Mouse (Mus musculus): ENCODE data around the gene Slc22a27.
"Not testable (repeated sequence)": the region's sequence is repeated elsewhere in the genome, so short reads cannot be mapped to it uniquely, and the experiment has no call there.

The Slc22a27 gene

DNA sequence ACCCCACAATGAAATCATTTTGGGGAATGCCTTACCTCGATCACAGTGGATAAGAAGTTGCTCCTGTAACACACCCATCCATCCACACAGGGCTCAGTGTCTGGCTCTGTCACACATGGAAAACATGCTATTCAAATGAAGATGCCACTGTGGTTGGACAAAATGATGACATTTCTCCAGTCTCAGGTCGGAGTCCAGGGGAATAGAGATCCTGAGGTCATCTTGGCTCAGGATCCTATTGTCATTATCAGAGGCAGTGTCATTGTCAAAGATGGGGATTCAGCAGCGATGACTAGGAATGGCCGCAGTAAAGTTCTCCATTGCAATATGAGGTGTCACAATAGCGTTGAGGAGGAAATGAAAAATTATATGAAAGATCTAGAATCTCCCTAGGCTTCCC is at the start of gene Slc22a27:
TSS of gene Slc22a27 (minus strand) at position 101 of the 400 bp plus-strand sequence.
- not testable (repeated sequence) for DNase-seq (ENCODE audit: low spot score)

DNA sequence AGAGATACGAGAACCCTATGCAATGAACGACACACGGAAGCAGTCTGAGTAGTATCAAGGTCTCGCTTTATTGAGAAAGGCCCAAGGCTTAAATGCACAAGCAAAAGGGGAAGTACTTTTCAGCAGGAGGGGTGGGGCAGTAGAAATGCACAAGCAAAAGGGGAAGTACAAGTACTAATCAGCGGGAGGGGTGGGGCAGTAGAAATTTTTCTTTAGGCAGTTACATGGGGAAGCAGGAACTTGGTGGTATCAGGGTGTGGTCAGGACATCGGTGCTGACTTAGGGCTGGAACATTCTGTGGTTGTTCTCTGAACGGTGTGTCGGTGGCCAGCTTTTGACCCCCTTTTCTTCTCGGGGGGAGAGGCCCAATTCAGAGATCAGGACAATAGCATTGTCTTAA is 45.8 kb upstream of the Slc22a27 start:
- DNase-seq (ENCODE audit: low spot score) = not testable (repeated sequence)

DNA sequence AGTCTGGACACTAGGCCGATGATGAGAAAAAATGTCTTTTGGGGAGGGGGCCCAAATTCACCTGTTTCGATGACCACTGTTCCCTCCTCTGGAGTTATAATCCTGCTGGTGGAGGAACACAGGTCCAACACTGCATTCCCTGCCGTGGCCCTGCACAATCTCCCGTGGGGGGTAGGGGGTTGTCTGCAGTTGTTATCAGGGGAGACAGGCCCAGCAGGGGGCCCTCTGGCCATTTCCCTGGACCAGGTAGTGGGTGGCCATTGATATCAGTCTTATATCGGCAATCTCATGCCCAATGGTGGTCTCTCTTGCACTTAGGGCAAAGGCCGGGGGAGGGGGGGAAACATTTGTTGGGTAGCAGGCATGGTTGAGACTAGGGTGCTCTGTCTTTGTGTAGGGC is 43.3 kb upstream of the Slc22a27 start:
- DNase-seq (ENCODE audit: low spot score) = not testable (repeated sequence)

DNA sequence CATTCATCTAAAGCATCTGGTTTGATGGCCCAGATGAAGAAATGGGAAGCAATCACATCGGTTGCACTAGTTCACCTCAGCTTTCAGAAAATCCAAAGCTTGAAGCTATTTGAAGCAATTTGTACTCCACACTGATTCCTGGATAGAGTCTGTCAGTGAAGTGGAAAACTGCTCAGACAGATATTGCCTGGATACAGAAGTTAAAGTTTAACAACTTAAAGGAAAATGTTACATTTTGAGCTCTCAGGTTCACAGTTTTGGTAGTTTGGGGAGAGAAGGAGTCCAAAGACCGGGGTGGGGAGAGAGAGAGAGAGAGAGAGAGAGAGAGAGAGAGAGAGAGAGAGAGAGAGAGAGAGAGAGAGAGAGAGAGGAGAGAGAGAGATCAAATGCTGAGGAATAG is 2.9 kb upstream of the Slc22a27 start:
- no peak for DNase-seq (ENCODE audit: low spot score)

DNA sequence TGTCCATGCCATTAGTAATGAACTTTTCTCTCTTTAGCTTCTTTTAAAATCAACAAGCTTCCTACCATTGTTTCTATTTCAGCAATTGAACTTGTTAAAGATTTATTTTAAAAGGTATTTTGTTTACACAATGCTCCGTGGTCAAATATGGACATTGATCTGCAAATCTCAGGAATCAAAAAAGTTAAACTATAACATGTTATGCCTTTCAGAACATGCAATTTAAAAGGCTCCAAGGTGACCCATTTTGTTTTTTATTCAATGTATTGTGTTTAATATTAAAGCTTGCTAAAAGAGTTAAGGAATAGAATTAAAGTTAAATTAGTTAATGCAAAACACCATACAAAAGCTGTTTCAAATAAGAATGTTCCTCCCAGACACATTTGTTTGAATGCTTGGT is 723 bp upstream of the Slc22a27 start:
- not testable (repeated sequence) for DNase-seq (ENCODE audit: low spot score)

DNA sequence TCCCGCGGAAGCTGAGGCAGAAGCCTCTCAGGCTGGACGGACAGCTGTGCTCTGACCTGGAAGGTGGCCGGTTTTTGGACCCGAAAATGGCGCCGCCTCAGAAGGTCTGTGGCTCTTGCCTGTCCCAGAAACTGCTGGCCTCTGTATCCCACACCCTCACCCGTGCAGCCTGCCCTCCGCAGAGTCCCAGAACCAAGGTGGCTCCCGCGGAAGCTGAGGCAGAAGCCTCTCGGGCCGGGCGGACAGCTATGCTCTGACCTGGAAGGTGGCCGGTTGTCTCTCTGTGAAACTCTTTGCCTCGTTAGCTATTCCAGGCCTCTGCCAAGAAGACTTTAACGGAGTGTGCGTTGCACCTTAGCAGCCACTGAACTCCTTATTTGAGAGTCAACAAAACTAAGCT is 26.4 kb downstream of the Slc22a27 start:
- DNase-seq (ENCODE audit: low spot score) = not testable (repeated sequence)

DNA sequence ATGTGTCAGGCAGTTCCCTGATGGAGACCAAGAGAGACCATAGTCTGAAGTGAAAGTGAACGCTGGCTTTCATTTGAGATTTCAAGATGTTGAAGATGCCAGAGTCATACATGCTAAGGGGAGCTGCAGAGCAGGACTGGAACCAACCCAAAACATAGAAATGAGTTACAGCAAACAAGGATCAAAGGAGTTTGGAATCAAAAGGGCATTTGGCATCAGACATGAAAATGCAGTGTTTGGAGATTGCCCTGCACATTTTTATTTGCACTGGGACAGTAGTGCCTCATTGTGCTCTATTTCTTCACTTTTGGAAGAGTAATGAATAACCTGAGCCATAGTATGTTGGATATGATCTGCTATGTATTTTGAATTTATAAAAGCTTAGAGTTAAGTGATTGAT is 89.2 kb downstream of the Slc22a27 start:
- no peak for DNase-seq (ENCODE audit: low spot score)

DNA sequence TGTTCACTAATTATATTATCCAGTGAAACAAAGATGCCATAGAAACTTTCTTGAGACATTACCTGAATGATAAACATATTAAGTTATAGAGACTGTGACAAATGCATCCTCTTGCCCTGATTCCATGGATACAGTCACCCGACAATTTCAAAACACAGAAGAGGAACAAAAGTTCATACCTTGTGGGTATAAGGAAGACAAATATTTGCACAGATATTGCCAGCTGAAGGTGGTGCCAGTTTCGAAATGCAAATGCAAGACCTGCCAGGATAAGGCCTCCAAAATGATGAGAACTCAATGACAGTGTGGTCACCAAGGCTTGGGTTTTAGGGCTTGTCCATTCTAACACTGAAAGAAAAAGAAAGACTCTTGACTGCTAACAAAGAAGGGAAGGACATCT is 136.0 kb downstream of the Slc22a27 start:
- DNase-seq (ENCODE audit: low spot score) = no peak
